Mouse (Mus musculus) small intestine, adult 2 months (tissue): Measurements from ENCODE around the gene Pdk1.

ENCODE experiments used
- CTCF ChIP-seq: fragments of 200-500 bp; IDR thresholded peaks from 2 replicates; pipeline ENCODE4 v1.5.1; 2012; ENCODE audit warnings: low read depth, mild to moderate bottlenecking, control low read depth, inconsistent platforms, low read length, moderate library complexity, mixed read lengths; ENCODE audit not compliant: insufficient replicate concordance, insufficient read length; ENCODE audit errors: extremely low read depth
- POLR2A ChIP-seq: fragments of 200-500 bp; IDR thresholded peaks from 2 replicates; pipeline ENCODE4 v1.6.1; 2012; ENCODE audit warnings: low read depth, mild to moderate bottlenecking, control low read depth, inconsistent platforms, low read length, moderate library complexity

DNA sequence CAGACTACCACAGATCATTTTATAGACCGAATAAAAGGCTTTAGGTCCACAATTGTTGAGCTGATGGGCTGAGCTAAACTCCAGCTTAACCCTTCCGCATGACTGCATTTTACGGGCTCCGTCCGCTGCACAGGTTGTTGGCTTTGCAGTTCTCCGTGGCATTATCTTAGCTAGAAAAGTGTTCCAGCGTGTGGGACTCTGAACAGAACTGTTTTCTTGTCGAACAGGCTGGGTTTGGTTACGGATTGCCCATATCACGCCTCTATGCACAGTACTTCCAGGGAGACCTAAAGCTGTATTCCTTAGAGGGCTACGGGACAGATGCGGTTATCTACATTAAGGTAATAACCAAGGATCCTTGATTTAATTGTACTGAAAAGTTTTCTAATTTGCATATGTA lies 24.4 kb downstream of the Pdk1 start:
- no peak for TF ChIP-seq POLR2A
- TF ChIP-seq CTCF = no peak
